Mouse (Mus musculus): Measurements from ENCODE around the gene Atxn1.

Atxn1 gene

DNA sequence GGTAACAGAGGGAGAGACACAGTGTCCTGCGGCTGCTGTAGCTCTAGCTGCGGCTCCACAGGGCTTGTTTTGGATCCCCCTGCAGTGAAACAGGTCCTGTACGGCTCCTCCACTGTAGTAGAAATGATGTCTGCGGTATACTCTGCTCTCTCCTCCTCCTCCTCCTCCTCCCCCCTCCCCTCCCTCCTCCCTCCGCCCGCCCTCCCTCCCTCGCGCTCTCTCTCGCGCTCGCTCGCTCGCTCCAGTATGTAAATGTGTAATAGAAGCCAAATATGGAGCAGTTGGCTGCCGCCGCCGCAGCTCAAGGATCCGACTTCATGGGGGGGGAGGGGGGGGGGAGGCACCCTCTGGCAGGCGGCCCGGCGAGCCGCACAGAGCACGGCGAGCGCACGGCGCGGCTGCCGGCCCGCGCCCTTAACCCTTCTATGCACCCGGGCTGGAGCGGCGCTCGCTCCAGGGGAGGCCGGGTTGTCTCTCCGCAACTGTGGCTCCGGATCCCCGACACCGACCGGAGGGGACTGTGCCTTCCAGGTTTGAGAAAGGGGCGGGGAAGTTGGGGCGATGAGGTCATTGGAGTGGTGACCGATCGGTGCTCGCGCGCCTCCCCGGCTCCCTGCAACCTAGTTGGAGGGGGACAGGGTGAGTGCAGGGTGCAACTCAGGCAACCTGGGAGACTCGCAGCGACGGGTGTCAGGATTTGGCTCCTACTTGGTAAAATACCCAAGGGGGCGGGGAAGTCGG lies at the start of gene Atxn1:
Atxn1 (minus strand) TSS at position 156 of the 741 bp plus-strand sequence.
- DNase-seq: peak; percentile 82 to 83

- DNase-seq: peak in 1 of 2 experiments; percentile 18
These were observed 46.4 kb upstream of the Atxn1 start for GRCm38 (mm10) chr13:46011232-46011631.

DNA sequence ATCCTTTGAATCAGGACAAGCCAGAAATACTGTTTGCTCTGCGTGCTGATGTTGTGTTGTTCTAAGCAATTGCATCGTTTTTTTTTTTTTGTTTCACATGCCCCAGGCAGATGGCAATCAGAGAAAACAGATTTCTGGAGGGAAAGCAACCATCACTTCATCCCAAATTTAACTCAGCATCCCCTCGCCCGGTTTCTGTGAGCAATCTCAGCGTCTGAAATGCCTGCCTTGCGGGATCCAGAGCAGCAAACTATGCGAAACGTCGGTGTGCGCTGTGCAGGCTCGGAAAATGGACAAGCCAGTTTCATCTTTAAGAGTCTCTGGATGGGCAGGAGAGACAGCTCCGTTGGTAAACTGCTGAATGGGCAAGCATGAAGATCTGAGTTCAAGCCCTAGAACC lies 45.3 kb upstream of the Atxn1 start:
- no peak for DNase-seq

- DNase-seq: peak; percentile 48 to 54
These were observed 44.2 kb upstream of the Atxn1 start for GRCm38 (mm10) chr13:46008831-46009666.

GRCm38 (mm10) chr13:46006211-46007102 lies 41.6 kb upstream of the Atxn1 start:
- peak; percentile 71 to 72 for DNase-seq

- no peak for DNase-seq
These were observed 40.8 kb upstream of the Atxn1 start for GRCm38 (mm10) chr13:46005656-46006055.

GRCm38 (mm10) chr13:46001356-46001755 lies 36.5 kb upstream of the Atxn1 start:
- no peak for DNase-seq

DNA sequence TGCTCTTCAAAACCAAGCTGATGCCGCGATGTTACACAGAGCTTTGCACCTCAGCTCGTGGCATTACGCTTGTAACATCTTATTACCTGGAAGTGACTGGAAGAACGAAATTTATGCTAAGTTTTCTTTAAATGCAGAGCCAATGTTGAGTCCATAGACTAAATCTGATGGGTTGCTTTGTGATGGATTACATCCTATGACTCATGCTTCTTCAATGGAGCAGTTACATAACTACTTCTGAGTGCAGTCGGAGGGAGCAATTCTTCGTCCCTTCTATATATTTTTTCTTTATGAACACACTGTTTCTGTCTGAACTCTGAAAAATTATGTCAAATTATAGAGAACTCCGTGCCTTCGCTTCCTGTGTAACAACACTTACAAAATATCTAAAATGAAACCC lies 28.1 kb upstream of the Atxn1 start:
- no peak for DNase-seq

DNA sequence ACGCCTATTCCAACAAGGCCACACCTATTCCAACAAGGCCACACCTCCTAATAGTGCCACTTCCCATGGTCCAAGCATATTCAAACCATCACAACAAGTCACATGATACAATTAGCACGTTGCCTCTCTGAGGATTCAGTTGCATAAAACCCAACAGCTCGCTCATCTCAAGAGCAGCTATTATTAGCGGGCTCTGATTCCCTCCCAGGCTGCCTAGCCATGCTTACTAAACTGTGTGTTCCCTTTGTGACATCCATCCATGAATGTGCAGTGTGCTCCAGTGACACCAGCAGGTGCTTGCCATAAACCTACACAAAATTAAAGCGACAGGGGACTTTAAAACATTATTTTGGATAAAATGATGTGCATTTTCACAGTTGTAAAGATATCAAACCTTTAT lies 25.7 kb upstream of the Atxn1 start:
- DNase-seq: no peak

DNA sequence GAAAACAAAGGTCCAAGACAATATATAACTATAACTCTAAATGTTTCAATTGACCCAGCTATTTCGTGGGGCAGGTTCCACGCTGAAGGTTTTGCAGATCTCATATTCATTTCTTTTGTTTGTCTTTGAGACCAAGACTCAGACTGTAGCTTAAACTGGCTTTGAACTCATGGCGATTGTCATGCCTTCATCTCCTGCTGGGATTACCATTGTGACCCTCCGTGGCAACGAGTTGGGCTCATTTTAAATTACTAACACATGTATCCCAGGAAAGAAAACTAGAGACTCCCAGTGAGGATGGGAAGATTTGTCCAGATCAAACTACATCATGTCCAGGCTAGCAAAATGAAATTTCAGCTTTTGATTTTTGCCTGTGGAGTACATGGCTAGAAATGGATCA lies 14.4 kb upstream of the Atxn1 start:
- DNase-seq: no peak

DNA sequence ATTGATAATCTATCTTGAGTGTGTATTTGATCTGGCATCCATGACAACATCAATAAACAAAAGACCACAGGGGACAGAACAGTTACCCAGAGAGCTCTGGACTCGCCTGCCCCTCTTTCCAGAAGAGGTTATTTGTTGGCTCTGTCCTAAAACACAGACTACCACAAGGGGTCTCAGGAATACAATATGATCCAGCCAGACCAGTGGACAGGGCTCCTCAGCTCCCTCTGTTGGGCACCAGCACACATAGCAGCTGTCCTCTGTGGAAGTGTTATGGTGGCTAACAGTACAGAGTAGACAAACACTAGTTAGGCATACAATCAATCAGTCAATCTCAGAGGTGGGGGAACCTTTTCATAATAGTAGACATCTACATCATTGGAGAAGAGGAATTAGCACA lies 12.1 kb upstream of the Atxn1 start:
- peak; percentile 81 to 84 for DNase-seq

- no peak for DNase-seq
These were observed 9.8 kb upstream of the Atxn1 start for GRCm38 (mm10) chr13:45974651-45975050.

- DNase-seq: peak in 1 of 2 experiments; percentile 12
These were observed 9.2 kb upstream of the Atxn1 start for GRCm38 (mm10) chr13:45973972-45974490.

GRCm38 (mm10) chr13:45970920-45971536 lies 6.2 kb upstream of the Atxn1 start:
- DNase-seq: no peak

- DNase-seq: no peak
These were observed 3.4 kb upstream of the Atxn1 start for GRCm38 (mm10) chr13:45968206-45968605.

DNA sequence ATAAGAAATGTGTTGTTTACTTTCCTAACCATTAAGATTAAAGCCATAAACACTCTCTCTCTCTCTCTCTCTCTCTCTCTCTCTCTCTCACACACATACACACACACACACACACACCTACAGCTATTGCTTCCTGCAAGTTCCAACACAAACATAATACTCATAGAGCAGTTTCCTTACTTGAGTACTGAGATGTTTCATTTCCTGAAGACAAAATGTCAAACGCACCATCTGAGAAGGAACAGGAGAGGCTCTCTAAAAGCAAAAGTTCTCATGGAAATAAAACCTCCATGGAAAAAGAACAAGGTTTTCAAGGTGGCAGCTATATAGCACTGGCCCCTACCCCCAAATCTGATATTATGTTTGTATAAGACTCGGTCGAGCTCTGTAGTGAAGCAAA lies 2.6 kb upstream of the Atxn1 start:
- DNase-seq: no peak

- DNase-seq: peak; percentile 37 to 58
These were observed 1.8 kb upstream of the Atxn1 start for GRCm38 (mm10) chr13:45966586-45966985.

DNA sequence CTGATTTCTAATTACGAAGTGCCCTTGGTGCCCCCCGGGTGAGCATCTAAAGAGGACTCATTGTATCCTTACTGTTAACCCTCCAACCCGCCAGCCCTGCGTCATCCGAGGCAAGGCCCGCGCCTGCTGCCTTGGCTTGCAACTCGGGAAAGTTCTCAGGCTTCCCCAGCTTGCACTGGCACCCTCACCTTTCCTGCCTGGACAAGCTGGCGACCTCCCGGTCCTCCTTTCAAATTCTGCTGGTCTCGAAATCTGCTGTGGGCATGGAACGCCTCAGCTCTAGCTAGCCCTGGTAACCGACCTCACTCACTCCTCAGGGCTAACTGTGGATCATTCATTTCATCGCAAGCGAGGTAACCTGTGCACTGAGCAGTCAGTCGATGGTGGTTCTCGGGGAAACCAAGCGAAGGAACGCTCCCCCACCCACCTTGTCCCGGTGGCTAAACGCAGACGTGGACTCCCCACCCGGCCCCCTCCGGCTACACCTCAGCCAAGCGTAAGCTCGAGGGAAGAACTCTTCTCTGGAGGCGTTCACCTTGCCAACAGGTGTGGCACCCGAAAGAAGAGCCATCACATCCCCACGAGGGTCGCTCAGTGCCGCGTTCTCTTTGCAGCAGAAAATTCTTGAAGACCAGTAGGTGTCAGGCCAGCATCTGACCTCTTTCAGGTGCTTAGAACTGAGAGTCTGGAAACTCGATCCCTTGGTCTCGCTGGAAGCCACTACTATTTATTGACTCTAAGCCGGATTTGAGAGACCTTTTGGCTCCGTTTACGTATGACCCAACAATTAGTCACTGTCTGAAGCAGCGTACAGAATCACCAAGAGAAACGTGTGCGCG lies 1.0 kb upstream of the Atxn1 start:
- DNase-seq: peak; percentile 41 to 46

DNA sequence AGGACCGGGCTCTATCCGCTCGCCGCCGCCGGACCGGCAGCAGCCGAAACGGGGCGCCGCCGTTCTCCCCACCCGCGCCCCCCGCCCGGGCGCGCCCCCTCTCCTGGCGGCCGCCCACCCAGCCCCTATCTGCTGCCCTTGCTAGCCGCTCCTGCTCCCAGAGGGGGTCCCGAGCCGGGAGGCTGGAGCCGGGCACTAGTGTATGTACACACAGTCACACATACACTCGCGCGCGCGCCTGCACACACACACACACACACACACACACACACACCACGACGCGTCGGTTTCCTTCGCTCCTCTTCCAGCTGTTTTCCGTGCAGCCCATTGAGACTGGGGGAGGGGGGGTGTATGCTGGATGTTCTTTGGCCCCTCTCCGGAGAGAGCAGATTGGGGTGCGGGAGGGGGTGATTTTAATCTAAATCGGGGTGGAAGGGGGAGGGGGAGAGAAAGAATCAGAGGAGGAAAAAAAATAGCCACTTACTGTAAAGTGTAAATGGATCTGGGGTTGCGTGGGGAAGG lies 416 bp downstream of the Atxn1 start:
- DNase-seq: peak; percentile 78 to 81

- DNase-seq: peak; percentile 85 to 90
These were observed 1.1 kb downstream of the Atxn1 start for GRCm38 (mm10) chr13:45963497-45964330.
